Mouse (Mus musculus) CH12.LX (cell line): ENCODE results near the gene Tmem19. TPM values are rescaled to one million over a fixed set of nuclear protein-coding genes. Genes with fewer than 3 reads are reported as not detected.

Source experiments
- DNase-seq: peaks from one replicate; pipeline ENCODE4 v3.0.0-alpha.2; 2013; ENCODE audit errors: extremely low read depth
- H3K27ac ChIP-seq: 2 replicates; pipeline ENCODE4 v1.5.1; 2012; ENCODE audit warnings: low read depth, mild to moderate bottlenecking, control low read depth, moderate library complexity; ENCODE audit not compliant: insufficient read depth
- H3K27me3 ChIP-seq: replicated peaks from 2 replicates; pipeline ENCODE3; 2012; ENCODE audit warnings: inconsistent platforms
- H3K36me3 ChIP-seq, 2 experiments: replicated peaks in 1 of 2; 2 replicates each; pipeline versions ENCODE3 to v1.6.1; 2012; ENCODE audit warnings: inconsistent platforms in 1 of 2, low read length in 1 of 2, mild to moderate bottlenecking in 1 of 2, mixed read lengths in 1 of 2, moderate library complexity in 1 of 2; ENCODE audit not compliant: control insufficient read depth in 1 of 2, insufficient read depth in 1 of 2
- H3K4me1 ChIP-seq, 2 experiments: 2 replicates each; pipeline ENCODE4 v1.6.1; 2012; ENCODE audit warnings: inconsistent platforms in 1 of 2, moderate library complexity in 1 of 2; ENCODE audit not compliant: insufficient read depth in 2 of 2, control insufficient read depth in 1 of 2
- H3K4me2 ChIP-seq: 2 replicates; pipeline ENCODE4 v1.6.1; 2012; ENCODE audit warnings: low read depth, mild to moderate bottlenecking, control low read depth; ENCODE audit not compliant: poor library complexity, insufficient read depth, severe bottlenecking
- H3K4me3 ChIP-seq, 3 experiments: fragments of 150-350 bp in 1 of 3; sonication (generic) in 1 of 3; replicated peaks in 1 of 3; 2 replicates each; pipeline versions ENCODE3 to v1.5.1; 2011 to 2012; ENCODE audit warnings: low read depth in 2 of 3, low read length in 2 of 3, mild to moderate bottlenecking in 2 of 3, moderate library complexity in 2 of 3, control low read depth in 1 of 3, improper control_type of control experiment in 1 of 3, inconsistent platforms in 1 of 3, mixed read lengths in 1 of 3; ENCODE audit not compliant: poor library complexity in 1 of 3
- H3K79me2 ChIP-seq: replicated peaks from 2 replicates; pipeline ENCODE4 v1.6.1; 2012; ENCODE audit warnings: mild to moderate bottlenecking, moderate library complexity; ENCODE audit not compliant: control insufficient read depth, poor library complexity, insufficient read depth, severe bottlenecking; ENCODE audit errors: extremely low read depth
- H3K9ac ChIP-seq: 2 replicates; pipeline ENCODE4 v1.6.1; 2012; ENCODE audit warnings: low read depth, mild to moderate bottlenecking, control low read depth, moderate library complexity; ENCODE audit not compliant: insufficient read depth
- H3K9me3 ChIP-seq: replicated peaks from 2 replicates; pipeline ENCODE3; 2012; ENCODE audit warnings: low read length, inconsistent platforms, mixed read lengths
- BHLHE40 ChIP-seq: IDR thresholded peaks from 2 replicates; pipeline ENCODE4 v1.6.1; 2011; ENCODE audit warnings: mild to moderate bottlenecking, low read depth, low read length, improper control_type of control experiment
- CHD1 ChIP-seq: IDR thresholded peaks from 2 replicates; pipeline ENCODE4 v1.6.1; 2012; ENCODE audit warnings: low read depth, low read length, improper control_type of control experiment, inconsistent platforms
- CHD2 ChIP-seq: IDR thresholded peaks from 2 replicates; pipeline ENCODE4 v1.6.1; 2011; ENCODE audit warnings: low read length, improper control_type of control experiment
- ELF1 ChIP-seq: IDR thresholded peaks from 2 replicates; pipeline ENCODE4 v1.6.1; 2014; ENCODE audit warnings: low read depth, mild to moderate bottlenecking, inconsistent platforms, low read length, improper control_type of control experiment
- EP300 ChIP-seq: IDR thresholded peaks from 2 replicates; pipeline ENCODE4 v1.6.1; 2011; ENCODE audit warnings: low read length, improper control_type of control experiment
- ETS1 ChIP-seq: conservative IDR thresholded peaks from 2 replicates; pipeline ENCODE4 v1.6.1; 2012; ENCODE audit warnings: low read depth, mild to moderate bottlenecking, inconsistent platforms, low read length, improper control_type of control experiment, moderate library complexity
- IRF4 ChIP-seq: IDR thresholded peaks from 2 replicates; pipeline ENCODE4 v1.6.1; 2014; ENCODE audit warnings: low read depth, mild to moderate bottlenecking, inconsistent platforms, low read length, improper control_type of control experiment
- JUND ChIP-seq: conservative IDR thresholded peaks from 2 replicates; pipeline ENCODE4 v1.6.1; 2011; ENCODE audit warnings: low read depth, low read length, improper control_type of control experiment
- KAT2A ChIP-seq: IDR thresholded peaks from 2 replicates; pipeline ENCODE4 v1.6.1; 2012; ENCODE audit warnings: low read length, improper control_type of control experiment, inconsistent platforms; ENCODE audit not compliant: insufficient replicate concordance
- MAZ ChIP-seq: IDR thresholded peaks from 2 replicates; pipeline ENCODE4 v1.6.1; 2012; ENCODE audit warnings: low read depth, mild to moderate bottlenecking, inconsistent platforms, low read length, improper control_type of control experiment, moderate library complexity
- NRF1 ChIP-seq: IDR thresholded peaks from 2 replicates; pipeline ENCODE4 v1.6.1; 2014; ENCODE audit warnings: low read depth, mild to moderate bottlenecking, inconsistent platforms, low read length, improper control_type of control experiment, moderate library complexity
- PAX5 ChIP-seq: IDR thresholded peaks from 2 replicates; pipeline ENCODE4 v1.6.1; 2012; ENCODE audit warnings: low read length, inconsistent platforms, mixed read lengths
- POLR2A ChIP-seq: IDR thresholded peaks from 2 replicates; pipeline ENCODE4 v1.6.1; 2011; ENCODE audit warnings: low read depth, mild to moderate bottlenecking, improper control_type of control experiment, low read length
- POLR2AphosphoS2 ChIP-seq: IDR thresholded peaks from 2 replicates; pipeline ENCODE4 v1.6.1; 2011; ENCODE audit warnings: low read depth, low read length, improper control_type of control experiment
- SIN3A ChIP-seq: IDR thresholded peaks from 2 replicates; pipeline ENCODE4 v1.6.1; 2012; ENCODE audit warnings: low read length, improper control_type of control experiment, inconsistent platforms
- TBP ChIP-seq: conservative IDR thresholded peaks from 2 replicates; pipeline ENCODE4 v1.6.1; 2011; ENCODE audit warnings: low read depth, low read length, improper control_type of control experiment
- USF1 ChIP-seq: IDR thresholded peaks from 2 replicates; pipeline ENCODE4 v1.6.1; 2014; ENCODE audit warnings: low read depth, mild to moderate bottlenecking, inconsistent platforms, low read length, improper control_type of control experiment
- USF2 ChIP-seq: conservative IDR thresholded peaks from 2 replicates; pipeline ENCODE4 v1.6.1; 2011; ENCODE audit warnings: low read depth, low read length, improper control_type of control experiment
- ZC3H11A ChIP-seq: IDR thresholded peaks from 2 replicates; pipeline ENCODE4 v1.6.1; 2012; ENCODE audit warnings: low read depth, mild to moderate bottlenecking, inconsistent platforms, low read length, improper control_type of control experiment
- ZMIZ1 ChIP-seq: IDR thresholded peaks from 2 replicates; pipeline ENCODE4 v1.6.1; 2012; ENCODE audit warnings: low read depth, mild to moderate bottlenecking, inconsistent platforms, low read length, improper control_type of control experiment
- dilution Hi-C: fragments of 300-500 bp; cut with MboI; formaldehyde crosslinking; loops from 2 replicates; pipeline ENCODE4 v1.14.3; 2020; ENCODE audit warnings: low sequenced_read_pairs; ENCODE audit not compliant: extremely low pct_unique_long_range_greater_than_20kb, extremely low pct_ligation_motif_present
- in situ Hi-C: fragments of 300-500 bp; cut with MboI; formaldehyde crosslinking; loops from 3 replicates; pipeline ENCODE4 v1.14.3; 2019; ENCODE audit warnings: low sequenced_read_pairs, low pct_ligation_motif_present, low pct_unique_long_range_greater_than_20kb, mixed read lengths
- polyA plus RNA-seq: library from polyadenylated mRNA; unstranded; fragments of >175 nt; gene quantifications from 2 replicates; pipeline ENCODE4 v1.2.1, GENCODE M21; 2012; ENCODE audit warnings: low read depth; ENCODE audit not compliant: insufficient read length
- total RNA-seq, 2 experiments: library from RNA; depleted of rRNA; stranded (reverse); fragments of 300-350 nt in 1 of 2; fragments of >200 nt in 1 of 2; gene quantifications; 2 replicates each; pipeline ENCODE4 v1.2.3; 2012 to 2014

The Tmem19 gene
- total and polyA plus RNA-seq, 3 experiments: 25.7 to 29.3 (median 26.0) TPM

GRCm38 (mm10) chr10:115354553-115354952, 7.7 kb downstream of the Tmem19 start:
- Histone ChIP-seq H3K4me3 (no peak overlapping the region), H3K27me3 (no peaks in the 10 kb centered on the region), H3K9me3 (no peaks in the 10 kb centered on the region), H3K4me1 (peaks cover 8 to 15% of the 10 kb centered on the region in 2 experiments), H3K36me3 (peaks cover 20 to 47% of the 10 kb centered on the region in 2 experiments), H3K9ac (no peak overlapping the region), H3K27ac (no peak overlapping the region), H3K79me2 (no peaks in the 10 kb centered on the region), H3K4me2 (no peak overlapping the region)
- dilution Hi-C loops (no loop called here), in situ Hi-C loops (no loop called here)
- TF ChIP-seq IRF4 (no peak), MAZ (no peak)
- no peak for DNase-seq

DNA sequence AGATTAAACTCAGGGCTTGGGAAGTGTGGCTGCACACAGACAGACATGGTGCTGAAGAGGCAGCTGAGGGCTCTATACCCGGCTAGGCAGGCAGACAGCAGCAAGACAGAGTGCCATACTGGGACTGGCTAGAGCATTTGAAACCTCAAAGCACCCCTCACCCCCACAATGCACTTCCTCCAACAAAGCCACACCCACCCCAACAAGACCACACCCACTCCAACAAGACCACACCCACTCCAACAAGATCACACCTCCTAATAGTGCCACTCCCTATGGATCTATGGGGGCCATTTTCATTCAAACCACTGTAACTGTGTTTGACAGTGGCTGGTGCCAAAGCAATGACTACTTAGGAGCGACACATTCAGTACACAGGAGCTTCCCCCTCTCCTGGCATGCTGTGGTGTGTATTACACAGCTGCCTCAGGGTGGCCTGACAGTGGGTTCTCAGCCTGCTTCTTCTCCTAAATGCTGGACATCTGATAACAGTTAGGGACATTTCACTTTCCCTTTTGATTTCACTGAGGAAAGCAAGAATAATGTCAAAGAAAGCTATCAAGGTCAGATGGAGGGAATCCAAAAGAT, 11.4 kb downstream of the Tmem19 start:
- DNase-seq: no peak
- Histone ChIP-seq H3K4me3 (no peak overlapping the region), H3K27ac (no peak overlapping the region), H3K9me3 (no peaks in the 10 kb centered on the region), H3K79me2 (no peaks in the 10 kb centered on the region), H3K36me3 (peaks cover 22 to 44% of the 10 kb centered on the region in 2 experiments), H3K9ac (no peak overlapping the region), H3K27me3 (no peaks in the 10 kb centered on the region), H3K4me1 (peaks cover 4 to 11% of the 10 kb centered on the region in 2 experiments; a peak in 3 of 4 replicates), H3K4me2 (no peak overlapping the region)
- dilution Hi-C loops (no loop called here), in situ Hi-C loops (no loop called here)
- TF ChIP-seq SIN3A (no peak), POLR2AphosphoS2 (no peak), CHD1 (no peak), ELF1 (no peak), USF2 (no peak), MAZ (no peak), CHD2 (no peak), KAT2A (no peak), POLR2A (no peak), NRF1 (no peak), IRF4 (no peak), ZMIZ1 (no peak), ETS1 (no peak), EP300 (no peak), JUND (no peak), BHLHE40 (no peak), PAX5 (no peak), TBP (no peak), ZC3H11A (no peak), USF1 (no peak)
